Mouse (Mus musculus): ENCODE data around the gene Stk39. TPM values are rescaled to one million over a fixed set of nuclear protein-coding genes. Genes with fewer than 3 reads are reported as not detected.

The Stk39 gene
- polyA plus RNA-seq, 1 experiment from 2014 or later: 35.8 TPM

DNA sequence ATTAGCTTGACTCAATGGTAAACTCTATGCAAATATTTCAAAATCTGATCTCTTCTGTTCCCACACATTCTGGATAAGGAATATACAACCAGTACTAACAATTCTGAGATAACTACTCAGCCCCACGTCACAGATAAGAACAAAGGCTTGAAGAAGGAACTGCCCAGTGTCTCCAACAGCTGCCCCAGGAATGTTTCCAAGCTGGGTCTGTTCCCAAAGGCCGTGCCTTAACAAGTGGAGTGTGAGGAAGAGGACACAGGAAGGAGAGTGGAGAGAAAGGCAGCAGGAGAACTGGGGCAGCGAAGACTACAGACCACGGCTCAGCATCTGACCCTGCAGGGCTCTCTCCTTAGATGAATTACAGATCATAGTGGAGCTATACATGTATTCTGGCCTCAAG lies 39.2 kb downstream of the Stk39 start:
- Histone ChIP-seq H3K9ac (no peak overlapping the region), H3K4me3 (no peak overlapping the region), H3K4me2 (no peak overlapping the region), H3K27ac (replicated peaks) (no peak overlapping the region), H3K27me3 (no peaks in the 10 kb centered on the region), H3K9me3 (no peaks in the 10 kb centered on the region), H3K36me3 (0 out of 2 replicates have a peak, but pooled peaks cover under 1% of the 10 kb centered on the region), H3K4me1 (replicated peaks) (peaks cover 32% of the 10 kb centered on the region)
- WGBS: 65% methylated on average over 4 of the region's 4 CpGs
- ATAC-seq (ENCODE audit: low read depth): no peak

DNA sequence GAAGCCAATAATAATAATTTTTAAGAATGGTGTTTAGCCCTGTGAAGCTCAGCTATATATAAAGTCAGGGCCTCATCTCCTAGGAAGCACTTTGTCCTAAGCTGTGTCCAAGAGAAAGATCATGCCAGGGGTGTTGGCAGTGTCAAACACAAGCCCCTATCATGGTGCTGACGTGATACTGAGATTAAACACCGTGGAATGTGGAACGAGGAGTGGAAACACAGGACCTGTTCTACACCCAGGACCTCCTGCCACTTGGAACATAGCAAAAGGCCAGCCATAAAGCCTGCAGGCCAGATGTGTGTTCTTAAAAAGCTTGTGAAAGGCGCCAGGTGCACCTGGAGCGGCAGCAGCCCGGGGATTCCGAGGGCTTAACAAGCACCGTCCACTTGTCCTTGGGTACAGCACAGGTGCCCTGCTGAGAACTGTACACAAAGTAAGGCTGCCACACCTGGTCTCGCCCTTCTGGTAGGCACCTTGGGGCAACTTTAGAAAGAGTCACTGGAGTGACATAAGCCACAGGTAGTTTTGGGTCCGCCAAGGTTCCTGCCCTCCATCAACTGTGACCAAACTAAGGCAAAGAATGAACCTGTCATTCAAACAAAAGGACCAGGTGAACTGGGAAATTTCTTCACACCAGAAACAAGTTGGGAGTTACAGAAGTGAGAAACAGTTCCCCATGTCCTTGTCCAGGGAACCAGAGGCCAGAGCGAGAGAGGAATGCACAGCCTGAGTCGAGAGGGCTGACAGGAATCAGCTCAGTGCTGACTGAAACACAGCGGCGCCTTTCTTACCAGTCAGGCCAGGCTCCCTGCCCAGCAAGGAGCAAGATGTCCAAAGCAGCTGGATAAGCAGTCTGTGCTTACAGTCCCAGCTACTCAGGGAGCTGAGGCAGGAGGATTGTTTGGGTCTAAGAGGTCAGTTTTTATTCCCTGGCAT lies 40.8 kb downstream of the Stk39 start:
- Histone ChIP-seq H3K27me3 (no peaks in the 10 kb centered on the region), H3K4me2 (no peak overlapping the region), H3K27ac (replicated peaks) (no peak overlapping the region), H3K36me3 (no peaks in the 10 kb centered on the region), H3K9me3 (no peaks in the 10 kb centered on the region), H3K4me3 (no peak overlapping the region), H3K4me1 (replicated peaks) (peaks cover 36% of the 10 kb centered on the region), H3K9ac (no peak overlapping the region)
- whole genome bisulfite sequencing: 89% methylated on average over 14 of the region's 14 CpGs
- no peak for ATAC-seq (ENCODE audit: low read depth)

DNA sequence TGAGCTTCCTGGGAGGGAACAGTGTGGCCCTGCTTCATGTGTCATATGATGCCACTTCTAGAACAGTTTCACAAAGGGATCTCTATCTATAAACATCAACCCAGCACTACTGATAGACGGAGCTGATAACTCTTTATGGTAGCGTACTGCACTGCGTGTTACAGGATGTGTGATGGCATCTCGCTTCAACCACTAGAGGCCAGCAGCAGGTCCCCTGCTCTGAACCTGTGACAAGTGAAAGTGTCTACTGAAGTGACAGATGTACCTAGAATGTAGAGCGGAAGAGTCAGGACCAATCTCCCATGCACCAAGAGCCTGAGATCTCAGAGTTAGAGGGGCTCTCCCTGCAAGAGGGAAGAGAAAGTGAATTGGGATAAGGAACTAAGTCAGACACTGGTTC lies 41.6 kb downstream of the Stk39 start:
- H3K4me2 ChIP-seq: no peak overlapping the region
- no peak for ATAC-seq (ENCODE audit: low read depth)
- no peak overlapping the region for H3K9ac ChIP-seq
- H3K36me3 ChIP-seq: no peaks in the 10 kb centered on the region
- H3K4me3 ChIP-seq: no peak overlapping the region
- 88% methylated on average over 5 of the region's 5 CpGs for WGBS
- peaks cover 28% of the 10 kb centered on the region for H3K4me1 ChIP-seq (replicated peaks)
- H3K27me3 ChIP-seq: no peaks in the 10 kb centered on the region
- H3K27ac ChIP-seq (replicated peaks): no peak overlapping the region
- H3K9me3 ChIP-seq: no peaks in the 10 kb centered on the region

DNA sequence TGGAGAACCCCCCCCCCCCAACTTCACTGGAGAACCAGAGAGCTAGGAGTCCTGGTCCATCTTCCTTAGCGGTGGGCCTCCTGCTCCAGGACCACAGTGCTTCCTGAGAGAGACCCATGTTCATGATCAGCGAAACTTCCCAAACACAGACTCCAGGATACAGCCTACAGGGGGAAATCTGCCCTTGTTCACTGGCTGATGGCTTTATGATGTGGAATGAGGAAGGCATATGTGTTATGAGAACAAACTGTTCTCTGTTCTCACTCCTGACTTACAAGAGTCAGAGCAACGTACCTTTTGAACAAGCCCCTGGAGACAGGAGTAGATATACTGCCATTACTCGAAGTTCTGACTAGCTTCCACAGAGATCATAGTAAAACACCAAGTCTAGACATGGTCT lies 42.6 kb downstream of the Stk39 start:
- H3K27ac ChIP-seq (replicated peaks): no peak overlapping the region
- peaks cover 17% of the 10 kb centered on the region for H3K4me1 ChIP-seq (replicated peaks)
- H3K4me3 ChIP-seq: no peak overlapping the region
- no peaks in the 10 kb centered on the region for H3K36me3 ChIP-seq
- ATAC-seq (ENCODE audit: low read depth): no peak
- no peak overlapping the region for H3K9ac ChIP-seq
- no peak overlapping the region for H3K4me2 ChIP-seq
- 84% methylated on average over 4 of the region's 4 CpGs for WGBS
- H3K9me3 ChIP-seq: no peaks in the 10 kb centered on the region
- H3K27me3 ChIP-seq: no peaks in the 10 kb centered on the region

DNA sequence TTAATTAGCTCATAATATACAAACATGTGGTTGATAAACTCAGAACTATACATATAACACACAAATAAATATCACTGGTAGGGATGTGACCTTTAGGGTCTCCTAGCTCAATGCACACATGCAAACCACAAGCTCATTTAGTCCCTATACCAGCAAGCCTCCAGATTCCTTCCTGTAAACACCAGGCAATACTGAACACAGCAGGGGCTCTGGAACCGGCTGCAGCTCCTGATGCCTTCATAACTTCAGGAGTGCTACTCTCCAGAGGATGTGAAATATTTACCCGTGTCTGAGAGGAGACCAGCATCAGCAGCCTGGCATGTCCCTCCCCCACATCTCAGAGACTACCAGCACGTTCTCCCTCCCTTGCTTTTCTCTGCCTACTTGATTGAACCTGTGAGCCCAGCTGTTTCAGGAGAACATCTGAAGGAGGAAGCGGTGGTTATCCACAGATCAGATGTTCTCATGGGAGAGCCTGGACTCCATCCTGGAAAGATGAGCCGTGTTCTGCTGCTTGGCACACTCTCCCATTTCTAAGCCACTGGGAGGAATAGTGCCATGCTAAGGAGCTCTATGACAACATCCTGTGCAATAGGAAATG lies 45.0 kb downstream of the Stk39 start:
- Histone ChIP-seq H3K27me3 (no peaks in the 10 kb centered on the region), H3K4me3 (no peak overlapping the region), H3K27ac (replicated peaks) (no peak overlapping the region), H3K4me1 (replicated peaks) (0 out of 2 replicates have a peak, but pooled peaks cover 7% of the 10 kb centered on the region), H3K4me2 (no peak overlapping the region), H3K36me3 (no peaks in the 10 kb centered on the region), H3K9me3 (no peaks in the 10 kb centered on the region), H3K9ac (no peak overlapping the region)
- ATAC-seq (ENCODE audit: low read depth): no peak
- 56% methylated on average over 5 of the region's 5 CpGs for WGBS

DNA sequence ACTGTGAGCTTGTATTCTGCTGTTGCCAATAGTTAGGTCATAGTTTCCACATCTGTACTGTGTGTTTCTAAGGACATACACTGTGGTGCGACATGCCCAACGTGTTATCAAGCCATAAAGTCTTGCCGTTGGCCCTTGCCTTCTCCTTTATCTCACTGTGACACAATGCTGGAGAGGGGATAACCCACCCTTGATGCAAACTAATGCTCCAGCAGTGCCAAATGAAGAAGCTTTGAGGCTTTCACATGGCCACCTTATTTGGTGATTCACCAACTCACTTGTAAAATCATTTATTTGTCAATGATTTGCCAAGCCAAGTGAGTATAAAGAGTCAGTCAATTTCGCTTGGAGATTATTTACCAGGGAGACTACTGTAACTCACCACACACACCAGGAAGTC lies 46.0 kb downstream of the Stk39 start:
- H3K27ac ChIP-seq (replicated peaks): no peak overlapping the region
- no peaks in the 10 kb centered on the region for H3K9me3 ChIP-seq
- no peak overlapping the region for H3K4me2 ChIP-seq
- no peaks in the 10 kb centered on the region for H3K36me3 ChIP-seq
- H3K4me3 ChIP-seq: no peak overlapping the region
- H3K9ac ChIP-seq: no peak overlapping the region
- 87% methylated on average over 4 of the region's 4 CpGs for WGBS
- ATAC-seq (ENCODE audit: low read depth): no peak
- no peaks in the 10 kb centered on the region for H3K27me3 ChIP-seq
- peaks cover 7% of the 10 kb centered on the region; the same call in 1 of the 2 replicates for H3K4me1 ChIP-seq (replicated peaks)

DNA sequence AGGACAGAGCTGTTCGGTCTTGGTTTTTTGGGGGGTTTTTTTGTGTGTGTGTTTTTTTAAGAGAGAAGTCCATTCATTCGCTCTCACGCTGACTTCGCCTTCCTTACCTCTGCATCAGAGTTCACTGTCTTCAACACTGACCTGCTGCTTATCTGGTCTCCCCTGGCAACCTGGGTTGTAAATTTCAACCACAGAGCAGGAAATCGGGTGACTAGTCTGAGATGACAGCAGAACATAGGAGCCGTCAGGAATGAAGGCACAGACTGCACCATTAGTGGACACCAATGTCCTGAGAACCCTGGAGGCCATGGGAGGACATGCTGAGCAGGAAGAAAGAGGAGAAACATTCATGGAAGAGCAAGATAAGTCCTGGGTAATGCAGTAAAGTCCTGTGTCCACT lies 51.1 kb downstream of the Stk39 start:
- 57% methylated on average over 6 of the region's 6 CpGs for WGBS
- Histone ChIP-seq H3K27ac (replicated peaks) (no peak overlapping the region), H3K4me2 (no peak overlapping the region), H3K27me3 (no peaks in the 10 kb centered on the region), H3K4me3 (no peak overlapping the region), H3K4me1 (replicated peaks) (no peaks in the 10 kb centered on the region; the same call in 1 of the 2 replicates), H3K9ac (no peak overlapping the region), H3K9me3 (no peaks in the 10 kb centered on the region), H3K36me3 (no peaks in the 10 kb centered on the region)
- ATAC-seq (ENCODE audit: low read depth): no peak

DNA sequence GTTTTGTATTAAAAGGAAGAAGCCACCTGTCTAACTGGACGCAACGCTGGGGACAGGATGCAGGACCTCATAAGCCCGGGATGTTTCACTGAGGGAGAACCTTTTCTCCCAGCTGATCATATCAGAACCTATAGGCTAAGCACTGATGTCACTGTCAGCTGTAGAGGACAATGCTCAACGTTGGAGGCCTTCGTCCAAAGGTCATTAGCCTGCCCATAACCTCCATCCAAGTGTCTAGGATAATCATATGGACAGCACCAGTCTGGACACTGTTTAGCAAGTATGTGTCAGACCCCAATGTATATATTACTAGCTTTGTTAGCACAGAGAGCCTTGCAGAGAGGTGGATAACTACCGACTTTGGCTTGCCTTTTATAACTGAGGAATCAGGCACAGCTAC lies 51.8 kb downstream of the Stk39 start:
- no peaks in the 10 kb centered on the region for H3K27me3 ChIP-seq
- H3K4me1 ChIP-seq (replicated peaks): no peaks in the 10 kb centered on the region; the same call in 1 of the 2 replicates
- no peak overlapping the region for H3K4me2 ChIP-seq
- no peaks in the 10 kb centered on the region for H3K9me3 ChIP-seq
- H3K9ac ChIP-seq: no peak overlapping the region
- ATAC-seq (ENCODE audit: low read depth): no peak
- H3K36me3 ChIP-seq: no peaks in the 10 kb centered on the region
- H3K4me3 ChIP-seq: no peak overlapping the region
- no peak overlapping the region for H3K27ac ChIP-seq (replicated peaks)
- 94% methylated on average over 6 of the region's 6 CpGs for WGBS

DNA sequence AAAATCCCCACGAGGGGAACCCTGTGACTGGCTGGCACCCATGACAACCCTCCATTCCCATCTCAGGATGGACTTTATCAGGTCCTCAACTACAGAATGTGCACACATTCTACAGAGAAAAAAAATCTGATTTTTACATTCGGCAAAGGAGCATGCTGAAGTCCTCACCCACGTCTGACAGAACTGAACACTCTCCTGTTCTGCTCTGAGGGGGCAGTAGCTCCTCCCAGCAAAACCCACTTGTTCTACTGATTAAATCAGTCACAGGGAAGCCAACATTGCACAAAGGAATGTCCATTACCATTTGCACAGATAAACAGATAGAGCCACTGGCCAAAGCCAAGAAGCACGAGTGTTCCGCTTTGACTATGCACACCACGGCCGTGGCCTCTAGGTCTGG lies 52.3 kb downstream of the Stk39 start:
- Histone ChIP-seq H3K36me3 (no peaks in the 10 kb centered on the region), H3K27ac (replicated peaks) (no peak overlapping the region), H3K27me3 (no peaks in the 10 kb centered on the region), H3K4me3 (no peak overlapping the region), H3K9me3 (no peaks in the 10 kb centered on the region), H3K9ac (no peak overlapping the region), H3K4me2 (no peak overlapping the region), H3K4me1 (replicated peaks) (no peaks in the 10 kb centered on the region; the same call in 1 of the 2 replicates)
- ATAC-seq (ENCODE audit: low read depth): no peak
- 86% methylated on average over 7 of the region's 7 CpGs for WGBS

DNA sequence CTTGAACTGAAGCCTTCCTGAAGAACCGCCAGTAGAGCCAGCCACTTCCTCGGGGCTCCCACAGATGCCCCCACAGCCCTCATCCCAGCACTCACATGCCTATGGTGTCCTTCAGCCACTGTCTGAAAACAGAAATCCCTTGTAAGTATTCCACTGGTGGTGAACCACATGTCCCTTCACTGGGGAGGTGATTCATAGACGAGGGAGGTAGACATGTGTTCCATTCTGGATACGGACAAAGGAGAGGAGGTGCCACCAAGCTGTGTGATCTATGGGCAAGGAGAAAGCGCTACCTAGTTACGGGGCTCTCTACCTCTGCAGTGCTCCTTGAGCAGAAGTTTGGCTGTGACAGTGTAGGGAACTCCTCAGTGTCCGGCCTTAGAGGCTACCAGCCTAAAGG lies 52.9 kb downstream of the Stk39 start:
- Histone ChIP-seq H3K4me2 (no peak overlapping the region), H3K9me3 (no peaks in the 10 kb centered on the region), H3K27me3 (no peaks in the 10 kb centered on the region), H3K27ac (replicated peaks) (no peak overlapping the region), H3K36me3 (no peaks in the 10 kb centered on the region), H3K9ac (no peak overlapping the region), H3K4me3 (no peak overlapping the region), H3K4me1 (replicated peaks) (no peaks in the 10 kb centered on the region; the same call in 1 of the 2 replicates)
- no peak for ATAC-seq (ENCODE audit: low read depth)
- 93% methylated on average over 7 of the region's 7 CpGs for WGBS

DNA sequence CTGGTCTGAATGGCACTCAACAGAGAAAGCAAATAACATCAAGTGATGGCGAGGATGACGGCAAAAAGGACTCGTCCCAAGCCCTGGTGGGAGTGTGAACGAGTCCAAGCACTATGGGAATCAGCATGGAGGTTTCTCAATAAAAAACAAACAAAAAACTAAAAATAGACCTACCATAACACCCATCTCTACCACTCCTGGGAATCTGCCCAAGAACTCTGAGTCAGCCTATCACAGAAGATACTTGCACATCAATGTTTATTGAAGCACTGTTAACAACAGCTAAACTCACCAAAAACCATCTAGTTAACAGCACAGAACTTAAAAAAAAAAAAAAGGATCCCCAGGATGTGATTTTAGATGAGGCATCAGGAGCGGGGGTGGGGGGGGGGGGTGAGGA lies 55.0 kb downstream of the Stk39 start:
- Histone ChIP-seq H3K27me3 (no peaks in the 10 kb centered on the region), H3K27ac (replicated peaks) (no peak overlapping the region), H3K9me3 (no peaks in the 10 kb centered on the region), H3K36me3 (no peaks in the 10 kb centered on the region), H3K4me1 (replicated peaks) (no peaks in the 10 kb centered on the region; the same call in 1 of the 2 replicates), H3K9ac (no peak overlapping the region), H3K4me3 (no peak overlapping the region), H3K4me2 (no peak overlapping the region)
- 96% methylated on average over 5 of the region's 5 CpGs for WGBS
- ATAC-seq (ENCODE audit: low read depth): no peak

DNA sequence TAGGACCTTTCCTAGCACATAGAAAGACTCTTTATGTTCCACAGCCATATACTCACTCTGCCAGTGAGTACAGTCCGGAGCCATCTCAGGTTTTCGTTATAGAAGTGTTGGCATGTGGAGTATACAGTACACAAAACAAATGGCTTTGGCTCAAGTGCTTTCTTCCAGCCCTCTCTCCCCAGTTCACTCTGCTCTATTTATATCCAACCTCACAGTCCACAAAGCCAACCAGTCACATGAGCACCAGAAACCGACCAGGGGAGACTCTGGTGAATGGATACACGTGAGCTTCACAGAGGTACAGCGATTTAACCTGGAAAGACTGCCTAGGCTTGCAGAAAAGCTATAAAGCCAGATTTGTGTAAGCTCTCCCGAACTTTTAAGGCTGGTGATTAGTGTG lies 56.4 kb downstream of the Stk39 start:
- H3K4me3 ChIP-seq: no peak overlapping the region
- no peaks in the 10 kb centered on the region for H3K27me3 ChIP-seq
- WGBS: 89% methylated on average over 6 of the region's 6 CpGs
- no peak for ATAC-seq (ENCODE audit: low read depth)
- peaks cover 10% of the 10 kb centered on the region; the same call in 1 of the 2 replicates for H3K4me1 ChIP-seq (replicated peaks)
- H3K4me2 ChIP-seq: no peak overlapping the region
- H3K27ac ChIP-seq (replicated peaks): no peak overlapping the region
- no peaks in the 10 kb centered on the region for H3K9me3 ChIP-seq
- H3K36me3 ChIP-seq: no peaks in the 10 kb centered on the region
- no peak overlapping the region for H3K9ac ChIP-seq
